Mouse (Mus musculus) hindbrain, embryonic 13.5 days (tissue): Measurements from ENCODE around the gene Dmwd. TPM values are rescaled to one million over a fixed set of nuclear protein-coding genes. Genes with fewer than 3 reads are reported as not detected.
A peak's percentile ranks its signal among the peaks of the same experiment; 100 is the strongest.

Source experiments
- ATAC-seq: fragments of 200-750 bp; cut with Nextera tagmentation; 2 replicates; pipeline ENCODE4 v1.8.0; 2017; ENCODE audit warnings: moderate TSS enrichment; ENCODE audit not compliant: low FRiP score
- H3K27ac ChIP-seq: fragments of 300-500 bp; sonication (generic); 2 replicates; pipeline ENCODE4 v1.5.1; 2015; ENCODE audit warnings: inconsistent platforms, mild to moderate bottlenecking, moderate library complexity
- H3K27me3 ChIP-seq: fragments of 300-500 bp; sonication (generic); 2 replicates; pipeline ENCODE4 v1.6.1; 2015; ENCODE audit warnings: mild to moderate bottlenecking, inconsistent platforms
- H3K36me3 ChIP-seq: fragments of 300-500 bp; sonication (generic); 2 replicates; pipeline ENCODE4 v1.6.1; 2015; ENCODE audit warnings: mild to moderate bottlenecking, inconsistent platforms
- H3K4me1 ChIP-seq: fragments of 300-500 bp; sonication (generic); replicated peaks from 2 replicates; pipeline ENCODE4 v1.6.1; 2015; ENCODE audit warnings: inconsistent platforms
- H3K4me2 ChIP-seq: fragments of 300-500 bp; sonication (generic); 2 replicates; pipeline ENCODE4 v1.6.1; 2015; ENCODE audit warnings: inconsistent platforms, mild to moderate bottlenecking, moderate library complexity
- H3K4me3 ChIP-seq: fragments of 300-500 bp; sonication (generic); 2 replicates; pipeline ENCODE4 v1.5.1; 2015; ENCODE audit warnings: mild to moderate bottlenecking, inconsistent platforms
- H3K9ac ChIP-seq: fragments of 300-500 bp; sonication (generic); 2 replicates; pipeline ENCODE4 v1.6.1; 2015; ENCODE audit warnings: mild to moderate bottlenecking, inconsistent platforms
- H3K9me3 ChIP-seq: fragments of 300-500 bp; sonication (generic); 2 replicates; pipeline ENCODE4 v1.6.1; 2016; ENCODE audit warnings: inconsistent platforms
- WGBS: fragments of 180-500 bp; shearing (Covaris S2); methylation state at CpG from one replicate; pipeline ENCODE4 v1.1.7; 2015; 5-methylcytosine and 5-hydroxymethylcytosine counted together
- polyA plus RNA-seq: library from polyadenylated mRNA; unstranded; fragments of >200 nt; fragmentation: Nextera tagmentation; extraction: Ambion mirVana; gene quantifications from 2 replicates; pipeline ENCODE4 v1.2.1, GENCODE M21; 2015

The Dmwd gene
- 25.4 and 25.6 TPM in 2 replicates for polyA plus RNA-seq

GRCm38 (mm10) chr7:19075723-19076585 lies at the start of gene Dmwd:
Gene Dmwd, plus strand, starts transcription at chr7:19076227.
- no peaks in the 10 kb centered on the region for H3K9me3 ChIP-seq
- H3K4me3 ChIP-seq, result peak within 1 kb of the TSS; percentile 100
- under 1% methylated on average over 51 of the region's 91 CpGs for WGBS
- peak; percentile 98 for ATAC-seq
- H3K27ac ChIP-seq, result peak within 1 kb of the TSS; percentile 82
- H3K36me3 ChIP-seq, result peaks cover 31% of the 10 kb centered on the region
- H3K9ac ChIP-seq, result peak within 1 kb of the TSS; percentile 98
- no peaks in the 10 kb centered on the region for H3K27me3 ChIP-seq
- peak within 1 kb of the TSS; percentile 99 for H3K4me2 ChIP-seq
- H3K4me1 ChIP-seq, result peaks cover 25% of the 10 kb centered on the region

GRCm38 (mm10) chr7:19028067-19028466 lies 48.0 kb upstream of the Dmwd start:
- Histone ChIP-seq H3K27me3 (peaks cover 8% of the 10 kb centered on the region), H3K36me3 (peaks cover 42% of the 10 kb centered on the region), H3K4me3 (no peak overlapping the region), H3K9ac (0 out of 2 replicates have a peak overlapping the region, but pooled peaks have one; percentile 5), H3K27ac (no peak overlapping the region), H3K9me3 (no peaks in the 10 kb centered on the region), H3K4me1 (peaks cover 19% of the 10 kb centered on the region), H3K4me2 (no peak overlapping the region)
- ATAC-seq, result no peak

- Histone ChIP-seq H3K4me2 (no peak overlapping the region), H3K27me3 (no peaks in the 10 kb centered on the region), H3K4me3 (no peak overlapping the region), H3K4me1 (peaks cover 19% of the 10 kb centered on the region), H3K9ac (no peak overlapping the region), H3K9me3 (no peaks in the 10 kb centered on the region), H3K27ac (no peak overlapping the region), H3K36me3 (peaks cover 50% of the 10 kb centered on the region)
- peak; percentile 21; the same call in 1 of the 2 replicates for ATAC-seq
- 63% methylated on average over 6 of the region's 6 CpGs for WGBS
These were observed 46.9 kb upstream of the Dmwd start for GRCm38 (mm10) chr7:19029084-19029653.

- 30% methylated on average over 4 of the region's 4 CpGs for WGBS
- no peak for ATAC-seq
- Histone ChIP-seq H3K4me2 (no peak overlapping the region), H3K36me3 (peaks cover 75% of the 10 kb centered on the region), H3K27ac (no peak overlapping the region), H3K4me3 (no peak overlapping the region), H3K9ac (no peak overlapping the region), H3K27me3 (no peaks in the 10 kb centered on the region), H3K4me1 (no peaks in the 10 kb centered on the region), H3K9me3 (no peaks in the 10 kb centered on the region)
These were observed 44.4 kb upstream of the Dmwd start for GRCm38 (mm10) chr7:19031641-19032040.

GRCm38 (mm10) chr7:19044616-19045015 lies 31.4 kb upstream of the Dmwd start:
- no peak overlapping the region for H3K4me2 ChIP-seq
- WGBS, result 97% methylated on average over 6 of the region's 6 CpGs
- H3K27ac ChIP-seq, result no peak overlapping the region
- no peak overlapping the region for H3K9ac ChIP-seq
- no peaks in the 10 kb centered on the region for H3K4me1 ChIP-seq
- H3K4me3 ChIP-seq, result no peak overlapping the region
- H3K9me3 ChIP-seq, result no peaks in the 10 kb centered on the region
- H3K36me3 ChIP-seq, result peaks cover 100% of the 10 kb centered on the region
- no peak for ATAC-seq
- H3K27me3 ChIP-seq, result no peaks in the 10 kb centered on the region

- no peaks in the 10 kb centered on the region for H3K9me3 ChIP-seq
- no peak overlapping the region for H3K27ac ChIP-seq
- WGBS, result 94% methylated on average over 11 of the region's 11 CpGs
- no peak for ATAC-seq
- no peak overlapping the region for H3K9ac ChIP-seq
- no peak overlapping the region for H3K4me3 ChIP-seq
- H3K4me2 ChIP-seq, result no peak overlapping the region
- H3K27me3 ChIP-seq, result no peaks in the 10 kb centered on the region
- peaks cover 99% of the 10 kb centered on the region for H3K36me3 ChIP-seq
- H3K4me1 ChIP-seq, result no peaks in the 10 kb centered on the region
These were observed 29.5 kb upstream of the Dmwd start for GRCm38 (mm10) chr7:19046286-19047069.

GRCm38 (mm10) chr7:19048006-19048527 lies 28.0 kb upstream of the Dmwd start:
- H3K4me1 ChIP-seq, result no peaks in the 10 kb centered on the region
- H3K27me3 ChIP-seq, result no peaks in the 10 kb centered on the region
- H3K27ac ChIP-seq, result no peak overlapping the region
- H3K9me3 ChIP-seq, result no peaks in the 10 kb centered on the region
- H3K36me3 ChIP-seq, result peaks cover 97% of the 10 kb centered on the region
- WGBS, result 91% methylated on average over 14 of the region's 14 CpGs
- no peak overlapping the region for H3K4me2 ChIP-seq
- no peak overlapping the region for H3K9ac ChIP-seq
- H3K4me3 ChIP-seq, result no peak overlapping the region
- ATAC-seq, result no peak

GRCm38 (mm10) chr7:19049252-19049651 lies 26.8 kb upstream of the Dmwd start:
- H3K27ac ChIP-seq, result no peak overlapping the region
- no peak overlapping the region for H3K4me3 ChIP-seq
- WGBS, result 91% methylated on average over 5 of the region's 5 CpGs
- no peaks in the 10 kb centered on the region for H3K9me3 ChIP-seq
- H3K9ac ChIP-seq, result no peak overlapping the region
- no peak for ATAC-seq
- no peaks in the 10 kb centered on the region for H3K27me3 ChIP-seq
- H3K4me2 ChIP-seq, result no peak overlapping the region
- peaks cover 5% of the 10 kb centered on the region for H3K4me1 ChIP-seq
- peaks cover 87% of the 10 kb centered on the region for H3K36me3 ChIP-seq

GRCm38 (mm10) chr7:19050172-19050571 lies 25.9 kb upstream of the Dmwd start:
- WGBS, result 92% methylated on average over 8 of the region's 8 CpGs
- ATAC-seq, result no peak
- Histone ChIP-seq H3K9ac (no peak overlapping the region), H3K9me3 (no peaks in the 10 kb centered on the region), H3K36me3 (peaks cover 80% of the 10 kb centered on the region), H3K27ac (no peak overlapping the region), H3K4me3 (no peak overlapping the region), H3K4me2 (no peak overlapping the region), H3K4me1 (peaks cover 14% of the 10 kb centered on the region), H3K27me3 (no peaks in the 10 kb centered on the region)

GRCm38 (mm10) chr7:19051161-19051560 lies 24.9 kb upstream of the Dmwd start:
- Histone ChIP-seq H3K27me3 (no peaks in the 10 kb centered on the region), H3K9me3 (no peaks in the 10 kb centered on the region), H3K4me2 (no peak overlapping the region), H3K27ac (no peak overlapping the region), H3K9ac (no peak overlapping the region), H3K4me3 (no peak overlapping the region), H3K4me1 (peaks cover 16% of the 10 kb centered on the region), H3K36me3 (peaks cover 76% of the 10 kb centered on the region)
- no peak for ATAC-seq
- WGBS, result 70% methylated on average over 4 of the region's 4 CpGs

GRCm38 (mm10) chr7:19052345-19053135 lies 23.5 kb upstream of the Dmwd start:
- Histone ChIP-seq H3K9ac (no peak overlapping the region), H3K27ac (no peak overlapping the region), H3K27me3 (no peaks in the 10 kb centered on the region), H3K4me3 (no peak overlapping the region), H3K36me3 (peaks cover 62% of the 10 kb centered on the region), H3K4me1 (peaks cover 16% of the 10 kb centered on the region), H3K4me2 (no peak overlapping the region), H3K9me3 (no peaks in the 10 kb centered on the region)
- ATAC-seq, result no peak
- 87% methylated on average over 15 of the region's 15 CpGs for WGBS
